Mouse (Mus musculus): ENCODE measurements at regions not wholly inside any gene's neighbourhood (a gene's known extent, or its start where the extent isn't known, plus 50 kb on each side); places are given as distances from the start of the nearest gene placed in this dataset.

- TF ChIP-seq CTCF (IDR thresholded peaks at IDR 0.05; ENCODE audit: low read depth) (no peak), EP300 (IDR thresholded peaks at IDR 0.05; ENCODE audit: low read depth) (no peak)
Observed at GRCm38 (mm10) chr2:63475255-63475654, 291.2 kb upstream of the Kcnh7 start.

All from heart, postnatal 0 days (tissue).